Mouse (Mus musculus) stomach, embryonic 14.5 days (tissue): ENCODE results near the gene Ift74. TPM values are rescaled to one million over a fixed set of nuclear protein-coding genes. Genes with fewer than 3 reads are reported as not detected.

Experiments used
- ATAC-seq: fragments of 200-750 bp; cut with Nextera tagmentation; 2 replicates; pipeline ENCODE4 v1.8.0; 2017; ENCODE audit warnings: low read depth, moderate TSS enrichment; ENCODE audit not compliant: insufficient number of reproducible peaks, insufficient read depth, low FRiP score
- H3K27ac ChIP-seq: fragments of 300-500 bp; sonication (generic); 2 replicates; pipeline ENCODE4 v1.5.1; 2014; ENCODE audit warnings: mild to moderate bottlenecking, low read length, moderate library complexity, mixed read lengths
- H3K27me3 ChIP-seq: fragments of 300-500 bp; sonication (generic); 2 replicates; pipeline ENCODE4 v1.6.1; 2014; ENCODE audit warnings: low read length, control low read depth, mixed read lengths; ENCODE audit not compliant: control insufficient read depth, insufficient read depth
- H3K36me3 ChIP-seq: fragments of 300-500 bp; sonication (generic); 2 replicates; pipeline ENCODE4 v1.6.1; 2014; ENCODE audit warnings: mild to moderate bottlenecking, control low read depth, low read length, moderate library complexity, mixed read lengths; ENCODE audit not compliant: control insufficient read depth, insufficient read depth
- H3K4me1 ChIP-seq: fragments of 300-500 bp; sonication (generic); 2 replicates; pipeline ENCODE4 v1.6.1; 2014; ENCODE audit warnings: low read length, control low read depth, mixed read lengths; ENCODE audit not compliant: control insufficient read depth, insufficient read depth
- H3K4me2 ChIP-seq: fragments of 300-500 bp; sonication (generic); replicated peaks from 2 replicates; pipeline ENCODE4 v1.6.1; 2014; ENCODE audit warnings: low read depth, low read length, control low read depth
- H3K4me3 ChIP-seq: fragments of 300-500 bp; sonication (generic); 2 replicates; pipeline ENCODE4 v1.5.1; 2014; ENCODE audit warnings: low read depth, low read length, control low read depth
- H3K9ac ChIP-seq: fragments of 300-500 bp; sonication (generic); replicated peaks from 2 replicates; pipeline ENCODE4 v1.6.1; 2014; ENCODE audit warnings: low read depth, mild to moderate bottlenecking, control low read depth, low read length, moderate library complexity, mixed read lengths
- H3K9me3 ChIP-seq: fragments of 300-500 bp; sonication (generic); 2 replicates; pipeline ENCODE4 v1.6.1; 2016; ENCODE audit warnings: low read depth, low read length, control low read depth; ENCODE audit not compliant: control insufficient read depth
- whole genome bisulfite sequencing: fragments of 180-500 bp; shearing (Covaris S2); extraction: QIAGEN DNeasy Blood & Tissue Kit; methylation state at CpG from one replicate; pipeline ENCODE4 v1.1.7; 2014; 5-methylcytosine and 5-hydroxymethylcytosine counted together
- polyA plus RNA-seq: library from polyadenylated mRNA; unstranded; fragments of >200 nt; fragmentation: Nextera tagmentation; extraction: Ambion mirVana; gene quantifications from 2 replicates; pipeline ENCODE4 v1.2.1, GENCODE M21; 2014

Gene Ift74
- polyA plus RNA-seq: 35.7 and 38.6 TPM in 2 replicates

DNA sequence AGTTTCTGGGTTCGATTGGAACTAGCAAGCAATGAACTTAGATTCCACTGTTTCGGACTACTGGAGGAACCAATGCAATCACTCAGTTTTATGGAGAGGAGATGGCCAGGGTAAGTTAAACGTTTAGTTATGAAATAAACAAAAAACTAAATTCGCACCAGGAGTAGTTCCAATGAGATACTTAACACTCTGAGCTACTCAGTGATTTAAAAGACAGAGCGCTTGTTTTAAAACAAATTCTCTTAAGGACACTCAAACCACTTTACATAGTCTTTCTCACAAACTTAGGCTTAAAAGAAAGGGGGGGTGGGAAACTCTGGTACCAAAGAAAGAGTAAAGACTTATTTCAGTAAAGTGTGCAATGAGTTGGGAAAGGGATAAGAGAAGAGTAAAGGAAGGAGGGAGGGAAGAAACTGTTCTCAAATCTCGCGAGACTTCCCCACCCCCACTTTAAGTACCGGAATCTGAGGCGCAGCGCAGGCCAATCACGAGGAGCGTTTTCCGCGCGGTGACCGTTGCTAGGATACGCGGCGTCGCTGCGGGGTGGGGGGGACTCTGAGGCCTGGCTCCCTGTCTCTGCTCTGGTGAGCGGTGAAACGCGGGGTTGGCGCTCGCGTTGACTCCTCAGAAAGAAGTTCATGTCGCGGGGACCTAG lies at the start of gene Ift74:
TSS of gene Ift74 (plus strand) at position 520 of the 655 bp plus-strand sequence.
- Histone ChIP-seq H3K4me1 (peaks cover 3% of the 10 kb centered on the region; the same call in 1 of the 2 replicates), H3K9me3 (no peaks in the 10 kb centered on the region), H3K9ac (peak within 1 kb of the TSS; percentile 63), H3K36me3 (no peaks in the 10 kb centered on the region), H3K27ac (peak within 1 kb of the TSS; percentile 73), H3K27me3 (no peaks in the 10 kb centered on the region), H3K4me3 (peak within 1 kb of the TSS; percentile 68), H3K4me2 (peak within 1 kb of the TSS; percentile 68)
- WGBS: 3% methylated on average over 29 of the region's 29 CpGs
- ATAC-seq: peak; percentile 100

DNA sequence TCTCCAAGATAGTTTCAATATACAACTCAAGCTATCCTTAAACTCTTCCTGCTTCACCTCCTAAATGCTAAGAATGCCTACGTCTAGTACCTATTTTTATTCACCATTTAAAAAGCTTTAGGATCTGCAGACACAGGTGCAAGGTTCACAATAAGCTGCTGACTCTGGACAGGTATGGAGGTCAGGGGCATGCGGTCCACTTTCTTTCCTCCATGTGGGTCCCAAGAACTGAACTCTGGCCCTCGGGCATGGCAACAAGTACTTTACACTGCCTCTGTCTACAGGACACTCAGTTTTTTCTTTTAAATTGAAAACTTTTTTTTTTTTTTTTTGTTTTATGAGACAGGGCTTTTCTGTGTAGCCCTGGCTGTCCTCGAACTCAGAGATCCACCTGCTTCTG lies 41.6 kb upstream of the Ift74 start:
- Histone ChIP-seq H3K4me2 (no peak overlapping the region), H3K9ac (no peak overlapping the region), H3K4me1 (no peaks in the 10 kb centered on the region), H3K9me3 (no peaks in the 10 kb centered on the region), H3K27ac (no peak overlapping the region), H3K27me3 (no peaks in the 10 kb centered on the region), H3K4me3 (no peak overlapping the region), H3K36me3 (peaks cover 16% of the 10 kb centered on the region)
- 94% methylated on average over 4 of the region's 4 CpGs for WGBS
- no peak for ATAC-seq

DNA sequence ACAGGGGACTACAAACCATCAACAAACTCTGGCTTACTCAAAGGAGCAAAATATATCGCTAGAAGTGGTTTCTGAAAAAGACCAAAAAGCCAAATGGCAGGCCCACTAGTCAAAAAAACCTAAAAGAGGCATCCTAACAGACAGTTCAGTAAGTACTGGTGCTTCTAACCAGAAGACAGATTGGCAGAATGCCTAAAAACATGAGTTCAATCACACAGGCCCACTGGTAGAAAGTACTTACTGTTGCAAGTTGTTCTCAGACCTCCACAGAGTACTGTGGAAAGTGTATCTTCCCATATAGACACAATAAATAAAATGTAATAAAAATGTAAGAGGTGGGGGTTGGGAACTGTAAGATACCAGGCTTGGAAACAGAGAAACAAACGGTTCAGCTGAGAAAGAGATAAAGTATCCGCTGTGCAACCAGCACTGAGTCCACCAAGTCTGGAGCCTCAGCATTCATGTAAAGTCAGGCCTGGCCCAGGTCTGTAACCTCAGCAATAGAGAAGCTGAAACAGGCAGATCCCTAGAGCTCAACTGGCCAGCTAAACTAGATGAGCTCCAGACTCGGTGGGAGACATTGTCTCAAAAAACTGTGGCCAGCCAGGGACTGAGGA lies 22.4 kb upstream of the Ift74 start:
- Histone ChIP-seq H3K36me3 (no peaks in the 10 kb centered on the region), H3K4me2 (no peak overlapping the region), H3K9ac (no peak overlapping the region), H3K4me3 (no peak overlapping the region), H3K4me1 (no peaks in the 10 kb centered on the region), H3K9me3 (no peaks in the 10 kb centered on the region), H3K27me3 (no peaks in the 10 kb centered on the region), H3K27ac (no peak overlapping the region)
- 80% methylated on average over 4 of the region's 4 CpGs for WGBS
- ATAC-seq: no peak

DNA sequence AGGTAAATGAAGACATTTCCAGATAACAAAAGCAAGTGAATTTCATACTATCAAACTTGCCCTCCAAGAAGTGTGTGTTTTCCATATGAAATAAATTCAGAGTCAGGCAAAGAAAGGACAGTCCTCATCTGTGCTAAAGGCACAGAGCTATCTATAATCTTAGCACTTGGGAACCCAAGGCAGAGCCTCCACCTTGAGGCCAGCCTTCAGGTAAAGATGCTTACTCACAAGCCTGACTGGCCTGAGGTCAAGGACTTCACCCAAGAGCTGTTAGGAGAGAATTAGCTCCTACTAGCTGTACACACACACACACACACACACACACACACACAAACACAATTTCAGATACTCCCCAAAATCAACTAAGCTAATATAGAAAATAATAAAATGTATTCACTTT lies 21.6 kb upstream of the Ift74 start:
- no peak for ATAC-seq
- no peaks in the 10 kb centered on the region for H3K36me3 ChIP-seq
- H3K27me3 ChIP-seq: no peaks in the 10 kb centered on the region
- no peak overlapping the region for H3K9ac ChIP-seq
- no peaks in the 10 kb centered on the region for H3K9me3 ChIP-seq
- no peak overlapping the region for H3K27ac ChIP-seq
- H3K4me1 ChIP-seq: no peaks in the 10 kb centered on the region
- H3K4me2 ChIP-seq: no peak overlapping the region
- H3K4me3 ChIP-seq: no peak overlapping the region

DNA sequence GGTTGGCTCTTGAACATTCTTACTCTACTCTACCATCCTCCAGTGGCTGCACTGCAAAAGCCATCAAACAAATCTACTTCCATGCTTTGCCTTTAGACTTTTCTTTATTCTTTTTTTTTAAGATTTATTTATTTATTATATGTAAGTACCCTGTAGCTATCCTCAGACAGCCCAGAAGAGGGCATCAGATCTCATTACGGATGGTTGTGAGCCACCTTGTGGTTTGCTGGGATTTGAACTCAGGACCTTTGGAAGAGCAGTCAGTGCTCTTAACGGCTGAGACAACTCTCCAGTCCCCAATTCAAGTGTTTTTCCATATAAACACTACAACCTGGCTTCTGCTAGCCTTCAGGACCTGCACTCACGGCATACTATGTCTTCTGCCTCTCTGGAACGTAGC lies 12.9 kb upstream of the Ift74 start:
- H3K4me2 ChIP-seq: peak overlapping the region; percentile 52; the same call in 1 of the 2 replicates
- 82% methylated on average over 4 of the region's 4 CpGs for WGBS
- no peaks in the 10 kb centered on the region for H3K36me3 ChIP-seq
- ATAC-seq: no peak
- no peak overlapping the region; the same call in 1 of the 2 replicates for H3K4me3 ChIP-seq
- no peak overlapping the region for H3K27ac ChIP-seq
- no peaks in the 10 kb centered on the region for H3K9me3 ChIP-seq
- no peaks in the 10 kb centered on the region for H3K27me3 ChIP-seq
- 0 out of 2 replicates have a peak, but pooled peaks cover 5% of the 10 kb centered on the region for H3K4me1 ChIP-seq
- no peak overlapping the region for H3K9ac ChIP-seq

DNA sequence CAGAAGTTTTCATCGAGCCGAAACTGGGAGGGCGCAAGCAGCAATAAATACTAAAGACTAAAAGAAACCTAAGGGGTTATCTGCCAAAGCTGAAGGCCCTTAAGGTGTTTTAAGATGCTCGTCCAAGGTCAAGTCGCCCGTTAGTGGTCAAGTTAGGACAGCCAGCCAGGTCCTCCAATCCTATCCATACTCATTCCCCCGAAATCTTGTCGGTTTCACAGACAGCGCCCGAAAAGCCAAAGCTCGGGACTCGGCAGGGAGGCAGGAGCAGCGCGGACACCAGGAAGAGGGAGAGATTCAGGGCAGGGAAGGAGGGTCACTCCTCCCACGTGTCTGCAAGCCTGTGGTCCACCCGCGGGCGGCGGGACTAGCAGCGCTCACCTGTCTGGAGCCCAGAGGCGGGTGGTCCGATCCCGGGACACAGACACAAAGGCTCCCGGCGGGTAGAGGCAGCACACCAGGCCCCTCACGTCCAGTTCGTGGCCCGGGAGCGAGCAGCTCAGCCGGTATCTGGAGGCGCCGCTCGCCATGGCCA lies 11.7 kb upstream of the Ift74 start:
- Histone ChIP-seq H3K9ac (peak overlapping the region; percentile 92), H3K27ac (peak overlapping the region; percentile 84), H3K4me2 (peak overlapping the region; percentile 52), H3K27me3 (no peaks in the 10 kb centered on the region), H3K9me3 (no peaks in the 10 kb centered on the region), H3K4me1 (0 out of 2 replicates have a peak, but pooled peaks cover 5% of the 10 kb centered on the region), H3K36me3 (no peaks in the 10 kb centered on the region), H3K4me3 (peak overlapping the region; percentile 98)
- ATAC-seq: peak; percentile 76
- under 1% methylated on average over 33 of the region's 33 CpGs for WGBS

DNA sequence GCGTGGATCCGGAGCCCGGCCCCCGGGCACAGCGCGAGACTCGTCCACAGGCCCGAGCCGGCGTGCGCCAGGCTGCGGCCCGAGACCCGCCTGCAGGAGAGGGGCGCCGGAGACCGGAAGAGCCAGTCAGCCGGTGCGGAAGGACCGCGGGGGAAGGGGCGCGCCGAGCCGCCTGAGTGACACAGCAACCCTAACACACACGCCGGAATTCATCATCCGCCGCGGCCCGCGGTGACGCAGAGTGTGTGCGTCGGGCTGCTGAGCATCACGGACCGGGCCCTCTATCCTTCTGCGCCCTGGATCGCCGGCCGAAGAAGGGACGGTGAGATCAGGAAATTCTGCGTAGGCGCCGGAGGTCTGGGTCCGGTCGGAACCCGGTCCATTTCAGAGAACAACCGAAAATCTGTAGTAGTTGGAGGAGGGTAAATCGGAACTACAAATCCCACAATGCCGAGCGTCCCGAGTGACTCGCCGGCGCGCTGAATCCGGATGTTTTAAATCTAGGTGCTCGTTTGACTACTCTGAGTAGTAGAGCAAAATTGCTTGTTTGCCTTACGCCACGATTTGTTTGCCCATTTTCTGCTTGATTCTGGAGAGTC lies 11.2 kb upstream of the Ift74 start, which contains the start of gene Plaa:
TSS of gene Plaa (minus strand) at position 214 of the 599 bp plus-strand sequence.
- Histone ChIP-seq H3K27me3 (no peaks in the 10 kb centered on the region), H3K4me2 (peak within 1 kb of the TSS; percentile 84), H3K36me3 (no peaks in the 10 kb centered on the region), H3K27ac (peak within 1 kb of the TSS; percentile 84), H3K9me3 (no peaks in the 10 kb centered on the region), H3K4me1 (0 out of 2 replicates have a peak, but pooled peaks cover 5% of the 10 kb centered on the region), H3K4me3 (peak within 1 kb of the TSS; percentile 98), H3K9ac (peak within 1 kb of the TSS; percentile 92)
- WGBS: under 1% methylated on average over 45 of the region's 61 CpGs
- ATAC-seq: peak; percentile 99

DNA sequence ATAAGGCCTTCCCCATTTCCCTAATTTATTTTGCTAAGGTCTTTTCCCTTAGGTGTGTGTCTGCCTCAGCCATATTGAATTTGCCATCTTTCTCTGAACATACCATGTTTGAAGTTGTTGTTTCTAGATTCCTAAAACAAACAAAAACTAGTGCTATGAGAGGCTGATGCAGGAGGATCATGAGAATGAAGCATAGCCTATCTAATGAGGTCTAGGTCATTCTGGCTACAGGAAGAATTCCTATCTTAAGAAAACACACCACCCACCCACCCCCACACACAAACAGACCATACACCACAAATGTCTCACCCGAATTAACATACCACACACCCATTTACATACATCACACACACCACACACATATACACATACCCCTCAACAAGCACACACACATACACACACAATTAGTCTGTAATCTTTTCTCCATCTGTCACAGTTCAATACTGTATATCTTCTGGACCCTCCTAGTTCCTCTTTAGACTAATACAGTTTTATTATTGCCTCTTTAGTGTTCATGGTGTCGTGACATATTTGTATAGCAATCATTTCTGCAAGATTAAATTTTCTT lies 9.8 kb upstream of the Ift74 start:
- Histone ChIP-seq H3K27me3 (no peaks in the 10 kb centered on the region), H3K9ac (no peak overlapping the region), H3K4me1 (0 out of 2 replicates have a peak, but pooled peaks cover 5% of the 10 kb centered on the region), H3K4me2 (no peak overlapping the region), H3K4me3 (no peak overlapping the region), H3K36me3 (no peaks in the 10 kb centered on the region), H3K9me3 (no peaks in the 10 kb centered on the region), H3K27ac (no peak overlapping the region)
- ATAC-seq: no peak
- WGBS: 88% methylated on average over 2 of the region's 2 CpGs
